Mouse (Mus musculus): ENCODE results near the gene Rps6ka1. TPM values are rescaled to one million over a fixed set of nuclear protein-coding genes. Genes with fewer than 3 reads are reported as not detected.
"Not testable (repeated sequence)": the region's sequence is repeated elsewhere in the genome, so short reads cannot be mapped to it uniquely, and the experiment has no call there.

Rps6ka1 gene
- polyA plus RNA-seq, 1 experiment from 2014 or later = 66.5 TPM

DNA sequence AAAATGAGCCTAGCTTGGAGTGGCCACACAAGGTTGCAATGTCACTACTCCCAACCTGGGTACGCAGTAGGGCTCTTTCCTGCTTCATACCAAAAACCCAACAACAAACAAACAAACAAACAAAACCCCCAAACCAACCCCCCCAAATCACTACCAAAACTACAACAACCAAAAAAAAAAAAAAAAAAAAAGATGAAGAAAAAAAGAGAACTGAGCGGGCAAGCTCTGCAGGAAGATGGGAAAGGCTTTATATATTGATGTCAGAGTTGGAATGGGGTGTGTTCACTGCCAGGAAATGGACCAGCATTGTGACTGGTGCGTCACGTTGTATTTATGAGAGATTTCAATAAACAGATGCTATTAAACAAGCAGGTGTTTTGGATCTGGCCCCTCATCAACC, 33.0 kb downstream of the Rps6ka1 start:
- H3K36me3 ChIP-seq (ENCODE audit: control insufficient read depth, insufficient read depth, low read length) = peaks cover 18% of the 10 kb centered on the region; the same call in 1 of the 2 replicates
- no peak overlapping the region for H3K9ac ChIP-seq (ENCODE audit: low read depth, low read length)
- no peak overlapping the region for H3K27ac ChIP-seq (ENCODE audit: low read depth, low read length)
- 87% methylated on average over 4 of the region's 4 CpGs for WGBS
- H3K9me3 ChIP-seq (ENCODE audit: control insufficient read depth, low read length) = no peaks in the 10 kb centered on the region
- H3K4me3 ChIP-seq (ENCODE audit: low read depth, low read length) = no peak overlapping the region
- no peak overlapping the region for H3K4me2 ChIP-seq
- H3K27me3 ChIP-seq (replicated peaks; ENCODE audit: control insufficient read depth, insufficient read depth, low read length) = no peaks in the 10 kb centered on the region
- H3K4me1 ChIP-seq (replicated peaks; ENCODE audit: control insufficient read depth, insufficient read depth, low read length) = no peaks in the 10 kb centered on the region
- DNase-seq (ENCODE audit: low spot score) (no peak), ATAC-seq (replicated peaks; ENCODE audit: low FRiP score) (no peak)

DNA sequence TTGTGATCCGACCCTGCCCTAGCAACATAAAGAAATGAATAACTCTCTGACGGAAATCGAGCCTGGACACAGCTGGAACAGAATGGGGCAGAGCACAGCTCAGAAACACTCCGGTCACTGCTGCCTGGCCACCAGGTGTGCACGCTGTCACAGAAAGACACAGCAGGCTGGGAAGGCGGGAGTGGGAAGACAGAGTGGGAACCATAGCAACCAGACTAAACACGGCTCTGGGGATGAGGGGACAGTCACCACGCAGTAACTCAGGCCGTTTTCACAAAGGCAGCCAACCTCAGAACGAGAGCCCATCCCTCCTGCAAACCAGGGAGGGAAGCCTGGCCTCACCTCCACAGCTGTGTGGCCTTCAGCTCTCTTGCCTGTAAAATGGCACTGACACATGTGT, 34.0 kb downstream of the Rps6ka1 start:
- Histone ChIP-seq H3K27ac (ENCODE audit: low read depth, low read length) (no peak overlapping the region), H3K9ac (ENCODE audit: low read depth, low read length) (no peak overlapping the region), H3K27me3 (replicated peaks; ENCODE audit: control insufficient read depth, insufficient read depth, low read length) (no peaks in the 10 kb centered on the region), H3K36me3 (ENCODE audit: control insufficient read depth, insufficient read depth, low read length) (peaks cover 21% of the 10 kb centered on the region; the same call in 1 of the 2 replicates), H3K4me3 (ENCODE audit: low read depth, low read length) (no peak overlapping the region), H3K9me3 (ENCODE audit: control insufficient read depth, low read length) (no peaks in the 10 kb centered on the region), H3K4me1 (replicated peaks; ENCODE audit: control insufficient read depth, insufficient read depth, low read length) (no peaks in the 10 kb centered on the region), H3K4me2 (no peak overlapping the region)
- ATAC-seq (replicated peaks; ENCODE audit: low FRiP score) = no peak
- 85% methylated on average over 10 of the region's 10 CpGs for WGBS
- no peak for DNase-seq (ENCODE audit: low spot score)

DNA sequence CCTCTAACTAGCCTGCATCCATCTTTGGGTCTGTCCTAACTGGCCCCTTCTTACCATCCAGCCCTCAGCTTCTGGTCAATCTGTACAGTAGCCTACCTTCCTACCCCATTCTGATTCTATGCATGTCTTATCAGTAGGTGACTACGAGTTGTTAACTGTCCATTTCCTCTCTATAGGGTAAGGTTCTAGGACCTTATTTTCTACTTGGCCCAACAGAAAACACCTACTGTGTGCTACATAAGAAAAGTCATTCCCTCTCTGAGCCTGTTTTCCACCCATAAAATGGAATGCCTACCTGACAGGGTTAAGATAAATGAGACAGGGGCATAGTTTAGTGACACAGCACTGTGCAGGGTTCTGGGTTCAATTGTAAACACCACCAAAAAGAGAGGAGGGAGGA, 41.0 kb downstream of the Rps6ka1 start:
- Histone ChIP-seq H3K4me3 (ENCODE audit: low read depth, low read length) (no peak overlapping the region), H3K4me1 (replicated peaks; ENCODE audit: control insufficient read depth, insufficient read depth, low read length) (no peaks in the 10 kb centered on the region), H3K27me3 (replicated peaks; ENCODE audit: control insufficient read depth, insufficient read depth, low read length) (no peaks in the 10 kb centered on the region), H3K9me3 (ENCODE audit: control insufficient read depth, low read length) (no peaks in the 10 kb centered on the region), H3K4me2 (no peak overlapping the region), H3K36me3 (ENCODE audit: control insufficient read depth, insufficient read depth, low read length) (peaks cover 21% of the 10 kb centered on the region; the same call in 1 of the 2 replicates), H3K27ac (ENCODE audit: low read depth, low read length) (no peak overlapping the region), H3K9ac (ENCODE audit: low read depth, low read length) (no peak overlapping the region)
- no peak for DNase-seq (ENCODE audit: low spot score)
- no peak for ATAC-seq (replicated peaks; ENCODE audit: low FRiP score)
- 47% methylated on average over 1 of the region's 1 CpGs for WGBS

DNA sequence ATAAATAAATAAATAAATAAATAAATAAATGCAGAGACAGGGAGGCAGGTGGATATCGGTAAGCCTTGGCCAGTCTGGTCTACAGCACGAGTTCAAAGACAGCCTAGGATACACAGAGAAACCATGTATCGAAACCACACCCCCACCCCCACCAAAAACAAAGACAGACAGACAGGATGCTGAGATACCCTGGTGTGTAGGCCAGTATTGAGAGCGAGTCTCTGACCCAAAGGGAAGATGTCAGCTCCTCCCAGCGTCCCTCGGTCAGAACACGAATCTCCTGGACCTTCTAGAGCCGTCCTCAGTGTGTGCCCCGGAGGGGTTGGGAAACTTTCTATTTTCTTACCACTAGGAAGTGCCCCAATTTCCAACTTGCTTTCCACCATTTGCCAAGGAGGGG, 42.5 kb downstream of the Rps6ka1 start:
- 83% methylated on average over 9 of the region's 9 CpGs for WGBS
- ATAC-seq (replicated peaks; ENCODE audit: low FRiP score) (no peak), DNase-seq (ENCODE audit: low spot score) (no peak)
- H3K4me3 ChIP-seq (ENCODE audit: low read depth, low read length) = no peak overlapping the region
- H3K9me3 ChIP-seq (ENCODE audit: control insufficient read depth, low read length) = no peaks in the 10 kb centered on the region
- H3K36me3 ChIP-seq (ENCODE audit: control insufficient read depth, insufficient read depth, low read length) = peaks cover 11% of the 10 kb centered on the region; the same call in 1 of the 2 replicates
- no peak overlapping the region for H3K4me2 ChIP-seq
- 0 out of 2 replicates have a peak, but pooled peaks cover 3% of the 10 kb centered on the region for H3K4me1 ChIP-seq (replicated peaks; ENCODE audit: control insufficient read depth, insufficient read depth, low read length)
- H3K27me3 ChIP-seq (replicated peaks; ENCODE audit: control insufficient read depth, insufficient read depth, low read length) = no peaks in the 10 kb centered on the region
- no peak overlapping the region for H3K9ac ChIP-seq (ENCODE audit: low read depth, low read length)
- no peak overlapping the region for H3K27ac ChIP-seq (ENCODE audit: low read depth, low read length)

DNA sequence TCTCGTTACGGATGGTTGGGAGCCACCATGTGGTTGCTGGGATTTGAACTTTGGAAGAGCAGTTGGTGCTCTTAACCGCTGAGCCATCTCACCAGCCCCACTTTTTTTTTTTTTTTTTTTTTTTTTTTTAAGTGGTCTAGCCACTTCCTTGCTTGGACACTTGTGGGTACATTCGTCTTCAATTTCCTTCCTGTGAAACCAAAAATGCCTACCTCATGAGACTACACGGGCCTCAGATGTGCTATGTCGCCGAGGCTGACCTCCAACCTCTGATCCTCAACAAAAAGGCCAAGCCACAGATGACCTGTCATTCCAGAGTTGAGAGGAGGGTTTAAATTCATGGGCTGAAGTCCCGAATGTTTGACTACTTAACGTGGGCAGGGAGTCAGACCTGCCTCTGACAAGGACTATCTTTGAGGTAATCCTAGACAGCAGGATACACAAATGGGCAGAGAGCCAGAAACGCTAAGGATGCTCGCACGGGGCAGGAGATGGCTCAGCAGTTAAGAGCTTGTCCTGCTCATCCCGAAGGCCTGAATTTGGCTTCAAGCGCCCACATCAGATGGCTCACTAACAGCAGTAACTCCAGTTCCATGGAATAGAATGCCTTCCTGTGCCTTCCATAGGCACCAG, 43.3 kb downstream of the Rps6ka1 start:
- Histone ChIP-seq H3K27ac (ENCODE audit: low read depth, low read length) (no peak overlapping the region), H3K4me1 (replicated peaks; ENCODE audit: control insufficient read depth, insufficient read depth, low read length) (0 out of 2 replicates have a peak, but pooled peaks cover 3% of the 10 kb centered on the region), H3K4me2 (no peak overlapping the region), H3K9me3 (ENCODE audit: control insufficient read depth, low read length) (no peaks in the 10 kb centered on the region), H3K9ac (ENCODE audit: low read depth, low read length) (no peak overlapping the region), H3K4me3 (ENCODE audit: low read depth, low read length) (no peak overlapping the region), H3K36me3 (ENCODE audit: control insufficient read depth, insufficient read depth, low read length) (peaks cover 6% of the 10 kb centered on the region; the same call in 1 of the 2 replicates), H3K27me3 (replicated peaks; ENCODE audit: control insufficient read depth, insufficient read depth, low read length) (no peaks in the 10 kb centered on the region)
- DNase-seq (ENCODE audit: low spot score) = no peak
- 49% methylated on average over 14 of the region's 14 CpGs for WGBS
- no peak for ATAC-seq (replicated peaks; ENCODE audit: low FRiP score)

DNA sequence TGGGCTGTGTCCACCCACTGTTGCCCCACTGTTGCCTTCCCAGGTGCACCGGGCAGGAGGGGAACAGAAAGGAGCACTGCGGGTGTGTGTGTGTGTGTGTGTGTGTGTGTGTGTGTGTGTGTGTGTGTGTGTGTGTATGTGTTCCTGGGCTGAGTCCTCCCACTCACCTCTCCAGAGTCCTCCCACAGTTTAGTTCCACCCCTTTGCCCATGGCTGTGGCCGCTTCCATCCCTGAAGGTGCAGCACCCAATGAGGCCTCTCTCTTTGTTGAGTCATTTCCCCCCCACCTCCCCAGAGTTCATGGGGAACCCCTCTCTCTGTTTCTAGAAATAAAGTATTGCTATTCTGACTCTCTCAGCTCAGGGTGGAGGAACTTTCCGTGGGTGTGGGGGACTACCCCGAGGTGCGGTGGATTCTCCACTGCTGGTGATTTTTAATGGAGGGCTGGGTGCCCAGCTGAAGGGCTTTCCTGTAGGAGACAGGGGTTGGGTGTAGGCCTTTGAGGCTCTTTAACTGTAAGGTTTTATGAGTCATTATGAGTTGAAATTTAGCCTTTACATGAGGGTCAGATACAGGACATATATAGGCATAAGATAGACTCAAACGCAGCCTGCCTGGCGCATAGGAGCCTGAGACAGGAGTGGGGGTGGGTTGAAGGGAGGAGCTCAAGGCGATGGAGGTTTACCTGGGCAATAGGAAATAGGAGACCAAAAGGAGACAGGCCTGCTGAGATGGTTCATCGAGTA, 44.4 kb downstream of the Rps6ka1 start:
- WGBS = 65% methylated on average over 10 of the region's 10 CpGs
- H3K4me2 ChIP-seq = no peak overlapping the region
- H3K27ac ChIP-seq (ENCODE audit: low read depth, low read length) = no peak overlapping the region
- no peak for ATAC-seq (replicated peaks; ENCODE audit: low FRiP score)
- H3K9me3 ChIP-seq (ENCODE audit: control insufficient read depth, low read length) = no peaks in the 10 kb centered on the region
- no peak overlapping the region for H3K9ac ChIP-seq (ENCODE audit: low read depth, low read length)
- 0 out of 2 replicates have a peak, but pooled peaks cover 3% of the 10 kb centered on the region for H3K4me1 ChIP-seq (replicated peaks; ENCODE audit: control insufficient read depth, insufficient read depth, low read length)
- H3K4me3 ChIP-seq (ENCODE audit: low read depth, low read length) = no peak overlapping the region
- no peak for DNase-seq (ENCODE audit: low spot score)
- H3K27me3 ChIP-seq (replicated peaks; ENCODE audit: control insufficient read depth, insufficient read depth, low read length) = no peaks in the 10 kb centered on the region
- peaks cover 6% of the 10 kb centered on the region; the same call in 1 of the 2 replicates for H3K36me3 ChIP-seq (ENCODE audit: control insufficient read depth, insufficient read depth, low read length)

DNA sequence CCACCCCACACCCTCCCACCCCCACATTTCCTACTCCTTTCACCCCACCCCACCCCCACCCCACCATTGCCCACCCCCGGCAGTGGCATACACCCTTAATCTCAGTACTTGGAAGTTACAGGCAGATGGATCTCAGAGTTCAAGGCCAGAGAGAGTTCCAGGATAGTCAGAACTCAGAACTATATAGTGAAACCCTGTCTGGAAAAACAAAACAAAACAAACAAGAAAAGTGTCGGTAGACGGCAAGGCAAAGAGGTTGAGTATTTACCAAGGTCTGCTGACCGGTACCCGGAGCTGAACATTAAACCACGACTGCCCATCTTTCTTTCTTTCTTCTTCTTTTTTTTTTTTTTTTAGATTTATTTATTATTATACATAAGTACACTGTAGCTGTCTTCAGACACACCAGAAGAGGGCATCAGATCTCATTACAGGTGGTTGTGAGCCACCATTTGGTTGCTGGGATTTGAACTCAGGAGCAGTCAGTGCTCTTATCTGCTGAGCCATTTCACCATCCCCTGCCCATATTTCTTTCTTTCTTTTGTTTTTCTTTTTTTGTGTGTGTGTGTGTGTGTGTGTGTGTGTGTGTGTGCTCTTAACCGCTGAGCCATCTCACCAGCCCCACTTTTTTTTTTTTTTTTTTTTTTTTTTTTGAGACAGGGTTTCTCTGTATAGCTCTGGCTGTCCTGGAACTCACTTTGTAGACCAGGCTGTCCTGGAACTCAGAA, 45.7 kb downstream of the Rps6ka1 start:
- not testable (repeated sequence) for H3K27ac ChIP-seq (ENCODE audit: low read depth, low read length); H3K4me1 ChIP-seq (replicated peaks; ENCODE audit: control insufficient read depth, insufficient read depth, low read length); H3K4me2 ChIP-seq; H3K9me3 ChIP-seq (ENCODE audit: control insufficient read depth, low read length); H3K4me3 ChIP-seq (ENCODE audit: low read depth, low read length); H3K9ac ChIP-seq (ENCODE audit: low read depth, low read length); DNase-seq (ENCODE audit: low spot score); H3K36me3 ChIP-seq (ENCODE audit: control insufficient read depth, insufficient read depth, low read length); ATAC-seq (replicated peaks; ENCODE audit: low FRiP score); H3K27me3 ChIP-seq (replicated peaks; ENCODE audit: control insufficient read depth, insufficient read depth, low read length)
- WGBS = 78% methylated on average over 7 of the region's 7 CpGs

DNA sequence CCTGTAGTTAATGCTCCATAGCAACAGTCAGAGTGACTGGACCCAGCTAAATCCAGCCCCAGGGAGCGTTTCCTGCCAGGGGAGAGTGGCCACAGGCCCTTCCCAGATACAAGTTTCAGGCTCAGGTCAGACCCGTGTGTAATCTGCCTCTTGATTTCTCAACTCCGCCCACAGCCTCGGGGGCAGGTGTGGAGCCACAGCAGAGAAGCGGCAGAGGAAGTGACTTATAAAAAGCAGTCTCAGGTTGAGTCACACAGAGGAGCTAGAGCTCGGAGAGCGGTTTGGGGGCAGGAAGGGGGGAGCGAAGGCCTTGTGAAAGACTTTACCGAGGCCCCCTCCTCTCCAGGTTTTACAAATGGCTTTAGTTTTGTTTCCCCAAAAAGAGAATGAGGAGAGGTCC, 46.6 kb downstream of the Rps6ka1 start:
- Histone ChIP-seq H3K4me2 (no peak overlapping the region), H3K36me3 (ENCODE audit: control insufficient read depth, insufficient read depth, low read length) (no peaks in the 10 kb centered on the region), H3K27ac (ENCODE audit: low read depth, low read length) (no peak overlapping the region), H3K4me1 (replicated peaks; ENCODE audit: control insufficient read depth, insufficient read depth, low read length) (0 out of 2 replicates have a peak, but pooled peaks cover 3% of the 10 kb centered on the region), H3K9ac (ENCODE audit: low read depth, low read length) (no peak overlapping the region), H3K27me3 (replicated peaks; ENCODE audit: control insufficient read depth, insufficient read depth, low read length) (no peaks in the 10 kb centered on the region), H3K9me3 (ENCODE audit: control insufficient read depth, low read length) (no peaks in the 10 kb centered on the region), H3K4me3 (ENCODE audit: low read depth, low read length) (no peak overlapping the region)
- WGBS = 22% methylated on average over 9 of the region's 9 CpGs
- DNase-seq (ENCODE audit: low spot score) (no peak), ATAC-seq (replicated peaks; ENCODE audit: low FRiP score) (no peak)
